Comparison of ENCODE assay signal across 8 mouse cellular contexts in genomic region chr2:121007925-121008663, GRCm38 (mm10). TPM values are rescaled to one million over a fixed set of nuclear protein-coding genes. Genes with fewer than 3 reads are reported as not detected.
DNase-seq lines count a peak whose midpoint lies in the region; ATAC-seq and TF ChIP-seq lines count a peak whose summit lies in the region.

Gene Ccndbp1 (plus strand): TSS chr2:121008403.

- H3K27me3 ChIP-seq in megakaryocyte, embryonic 14.5 days (replicated peaks) = no peaks in the 10 kb centered on the region

- peak; percentile 98 for ATAC-seq in activated CD4-positive, CD25-positive, alpha-beta regulatory T cell, adult 4 months

- no peak within 1 kb of the TSS for H3K27ac ChIP-seq in cortical plate, adult 2 months (ENCODE audit: insufficient read depth, low read length)

- TF ChIP-seq CTCF in cortical plate, adult 2 months (IDR thresholded peaks at IDR 0.05; ENCODE audit: extremely low read depth, insufficient read depth, low read length) = no peak

- TF ChIP-seq POLR2A in cortical plate, adult 2 months (IDR thresholded peaks at IDR 0.05; ENCODE audit: extremely low read depth, insufficient read depth, low read length) = peak; percentile 66

- H3K4me1 ChIP-seq in cortical plate, adult 2 months (ENCODE audit: control insufficient read depth, insufficient read depth, low read length) = peaks cover 2% of the 10 kb centered on the region; the same call in 1 of the 2 replicates
- peaks cover 24% of the 10 kb centered on the region for H3K4me1 ChIP-seq in megakaryocyte, embryonic 14.5 days

- H3K4me3 ChIP-seq in cortical plate, adult 2 months (ENCODE audit: insufficient read depth, low read length) = peak within 1 kb of the TSS; percentile 77
- peak within 1 kb of the TSS; percentile 98 for H3K4me3 ChIP-seq in megakaryocyte, embryonic 14.5 days (replicated peaks)

- H3K36me3 ChIP-seq in megakaryocyte, embryonic 14.5 days (replicated peaks; ENCODE audit: low read length) = peaks cover 38% of the 10 kb centered on the region

- H3K9me3 ChIP-seq in megakaryocyte, embryonic 14.5 days = no peaks in the 10 kb centered on the region; the same call in 1 of the 2 replicates

- DNase-seq in gastrocnemius, adult 8-10 months (ENCODE audit: low spot score in 2 of 2) = peak; percentile 82 to 90
- DNase-seq in hindlimb bud, embryonic 11.5 days (ENCODE audit: extremely low spot score, low read depth, low spot score) = peak; percentile 35
- peak; percentile 70 to 80 for DNase-seq in left cerebral cortex, adult 8-10 months (ENCODE audit: low spot score in 2 of 2)
- DNase-seq in right cerebral cortex, postnatal 10 days (ENCODE audit: low spot score in 2 of 2) = peak; percentile 92
- DNase-seq in urinary bladder, postnatal 25 days (ENCODE audit: low spot score) = peak; percentile 84

RNA-seq across cellular contexts. Expression of gene Ccndbp1, which starts in this region (rescaled TPM):
- 100 to 1,000 TPM; 141 to 151 TPM for polyA plus RNA-seq in activated CD4-positive, CD25-positive, alpha-beta regulatory T cell, adult 4 months (2017; shearing (Covaris generic))
- 77.8 and 79.9 TPM in 2 replicates for polyA plus RNA-seq in cortical plate, adult 2 months (2012; rRNA removed)
- total RNA-seq in gastrocnemius, adult 8-10 months (2022) = 10 to 100 TPM; 26.9 to 41.5 (median 37.5) TPM
- total RNA-seq in left cerebral cortex, adult 8-10 months (2022) = 10 to 100 TPM; 56.9 to 60.5 (median 59.9) TPM
- polyA plus RNA-seq in megakaryocyte, embryonic 14.5 days (2012; ENCODE audit: insufficient read depth, low replicate concordance) = 3.2 and 12.3 TPM in 2 replicates

Comparison
In these comparisons a context has a peak if more than half of its experiments do, and no peak if none do; other contexts are left out.
1. DNase-seq: peak in every context shown above with its lines; median percentile 92 in right cerebral cortex, postnatal 10 days; 86 in gastrocnemius, adult 8-10 months; 84 in urinary bladder, postnatal 25 days; 75 in left cerebral cortex, adult 8-10 months; 35 in hindlimb bud, embryonic 11.5 days.